Mouse (Mus musculus): Measurements from ENCODE around the gene Ppp1r12b.

GRCm38 (mm10) chr1:134818716-134819115, 137.0 kb downstream of the Ppp1r12b start:
- TF ChIP-seq POLR2A (IDR thresholded peaks at IDR 0.05; ENCODE audit: extremely low read depth, insufficient read depth, low read length), result no peak
- TF ChIP-seq CTCF (IDR thresholded peaks at IDR 0.05; ENCODE audit: low read depth, low read length), result no peak

Measured in liver, adult 2 months (tissue).